Mouse (Mus musculus) adrenal gland, adult 10 weeks (tissue): ENCODE results near the gene Olfr688. TPM values are rescaled to one million over a fixed set of nuclear protein-coding genes. Genes with fewer than 3 reads are reported as not detected.

Source experiments
- polyA plus RNA-seq: library from polyadenylated mRNA; stranded (reverse); fragments of 350-450 nt; fragmentation: Illumina TruSeq; extraction: RNeasy Lipid Tissue Mini Kit (QIAGEN cat#74804); gene quantifications from one replicate; pipeline ENCODE4 v1.2.3, GENCODE M21; 2014; ENCODE audit warnings: low read depth, low replicate concordance

Olfr688 gene
- not detected for polyA plus RNA-seq

DNA sequence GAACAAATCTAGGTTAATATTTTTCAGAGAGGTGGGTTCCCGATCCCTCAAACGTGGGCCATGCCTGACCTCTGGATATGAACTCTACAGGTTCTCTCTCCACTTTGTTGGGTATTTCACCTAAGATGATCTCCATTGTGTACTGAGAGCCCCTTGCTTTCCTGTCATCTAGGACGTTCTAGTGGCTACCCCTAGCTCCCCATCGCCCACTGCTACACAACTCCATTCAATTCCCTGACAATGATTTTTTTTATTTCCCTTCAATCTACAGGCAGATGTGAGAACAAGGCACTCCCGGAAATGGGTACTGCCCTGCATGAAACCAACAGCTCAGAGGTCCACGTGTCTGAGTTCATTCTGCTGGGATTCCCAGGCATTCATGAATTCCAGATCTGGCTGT, at the start of gene Olfr688:
Gene Olfr688 (plus strand): TSS at position 301 of the 400 bp plus-strand sequence.

DNA sequence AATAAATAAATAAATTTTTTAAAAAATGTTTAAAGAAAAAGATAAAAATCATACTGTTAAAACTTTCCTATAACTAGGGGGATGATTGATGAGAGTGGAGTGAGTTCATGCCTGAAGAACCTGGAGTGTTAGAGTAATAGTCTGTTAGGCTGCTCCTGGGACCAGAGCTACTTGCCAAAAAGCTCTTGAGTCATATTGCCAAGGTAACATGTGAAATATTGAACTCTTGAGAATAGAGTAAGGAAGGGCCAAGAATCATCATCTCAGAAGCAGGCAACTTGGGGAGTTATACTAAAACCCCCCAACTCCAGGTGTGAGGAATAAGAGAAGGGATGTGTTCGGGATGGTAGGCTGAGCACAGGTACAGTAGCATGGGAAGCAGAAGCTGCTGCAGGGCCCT, 23.0 kb downstream of the Olfr688 start, which contains the start of gene Olfr689:
Gene Olfr689 (plus strand): TSS at position 301 of the 400 bp plus-strand sequence.

DNA sequence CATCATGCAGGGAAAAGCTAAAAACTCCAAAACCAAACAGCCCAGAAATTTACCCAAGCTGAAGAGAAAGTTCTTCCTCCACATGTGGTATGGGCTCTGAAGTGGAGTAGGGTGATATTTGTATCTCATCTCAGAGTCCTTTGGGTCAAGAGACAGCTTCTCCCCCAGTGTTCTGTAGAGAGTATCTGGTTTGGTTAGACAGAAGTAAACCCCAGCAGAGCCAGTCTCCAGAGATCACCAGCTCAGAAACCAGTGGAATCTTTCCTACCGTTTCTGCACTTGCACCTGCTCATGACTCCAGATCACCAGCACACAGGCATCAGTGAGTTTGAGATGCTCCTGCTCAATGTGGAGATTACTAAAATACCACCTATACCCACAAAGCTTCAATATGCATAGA, 46.1 kb downstream of the Olfr688 start, which contains the start of gene Olfr690:
Gene Olfr690 (minus strand): TSS at position 101 of the 400 bp plus-strand sequence.

Other genes with a start within 250 kb of the Olfr688 start
- gene Olfr677, start 236.7 kb upstream of the Olfr688 start, polyA plus RNA-seq: not detected
- gene Olfr678, start 223.6 kb upstream of the Olfr688 start, polyA plus RNA-seq: not detected
- gene Olfr679, start 206.9 kb upstream of the Olfr688 start, polyA plus RNA-seq: not detected
- not detected for gene Olfr680-ps1, start 195.3 kb upstream of the Olfr688 start, polyA plus RNA-seq
- not detected for gene Olfr681, start 171.3 kb upstream of the Olfr688 start, polyA plus RNA-seq
- not detected for gene Olfr683, start 141.1 kb upstream of the Olfr688 start, polyA plus RNA-seq
- not detected for gene Olfr684, start 124.4 kb upstream of the Olfr688 start, polyA plus RNA-seq
- gene Olfr685, start 102.1 kb upstream of the Olfr688 start, polyA plus RNA-seq: not detected
- gene Olfr686, start 80.6 kb upstream of the Olfr688 start, polyA plus RNA-seq: not detected
- gene Olfr689, start 23.1 kb downstream of the Olfr688 start, polyA plus RNA-seq: not detected
- gene Olfr690, start 46.0 kb downstream of the Olfr688 start, polyA plus RNA-seq: not detected
- not detected for gene Olfr691, start 54.2 kb downstream of the Olfr688 start, polyA plus RNA-seq
- gene Olfr692, start 80.1 kb downstream of the Olfr688 start, polyA plus RNA-seq: not detected
- not detected for gene Gm5901, start 86.9 kb downstream of the Olfr688 start, polyA plus RNA-seq
- gene Fam160a2, start 112.0 kb downstream of the Olfr688 start, polyA plus RNA-seq: 10.6 TPM
- not detected for gene Cnga4, start 116.5 kb downstream of the Olfr688 start, polyA plus RNA-seq
- not detected for gene Cckbr, start 137.6 kb downstream of the Olfr688 start, polyA plus RNA-seq
- 16.9 TPM for gene Cavin3, start 194.2 kb downstream of the Olfr688 start, polyA plus RNA-seq